Mouse (Mus musculus) right cerebral cortex, postnatal 14 days (tissue): ENCODE measurements at regions not wholly inside any gene's neighbourhood (a gene's known extent, or its start where the extent isn't known, plus 50 kb on each side); places are given as distances from the start of the nearest gene placed in this dataset.

Experiments used
- DNase-seq: peaks from one replicate; pipeline ENCODE4 v3.0.0; 2022

- no peak for DNase-seq
These were observed 282.0 kb downstream of the Gm49356 start for GRCm38 (mm10) chr15:59171120-59171519.

GRCm38 (mm10) chr15:59173452-59174245 lies 284.6 kb downstream of the Gm49356 start:
- no peak for DNase-seq

- no peak for DNase-seq
These were observed 285.2 kb downstream of the Gm49356 start for GRCm38 (mm10) chr15:59174246-59174751.

GRCm38 (mm10) chr15:59174893-59175531 lies 285.9 kb downstream of the Gm49356 start:
- DNase-seq, result no peak

- no peak for DNase-seq
These were observed 291.0 kb downstream of the Gm49356 start for GRCm38 (mm10) chr15:59180076-59180475.

GRCm38 (mm10) chr15:59184461-59184860 lies 295.4 kb downstream of the Gm49356 start:
- DNase-seq, result no peak

- no peak for DNase-seq
These were observed 298.5 kb downstream of the Gm49356 start for GRCm38 (mm10) chr15:59187566-59187965.

GRCm38 (mm10) chr15:59188371-59188770 lies 299.3 kb downstream of the Gm49356 start:
- no peak for DNase-seq

- no peak for DNase-seq
These were observed 301.4 kb downstream of the Gm49356 start for GRCm38 (mm10) chr15:59190511-59190910.

- DNase-seq, result peak; percentile 21
These were observed 305.3 kb downstream of the Gm49356 start for GRCm38 (mm10) chr15:59194421-59194820.

- DNase-seq, result no peak
These were observed 307.3 kb downstream of the Gm49356 start for GRCm38 (mm10) chr15:59196351-59196750.

GRCm38 (mm10) chr15:59197455-59198391 lies 308.6 kb downstream of the Gm49356 start:
- no peak for DNase-seq

- DNase-seq, result no peak
These were observed 312.3 kb downstream of the Gm49356 start for GRCm38 (mm10) chr15:59201386-59201785.

GRCm38 (mm10) chr15:59201894-59202670 lies 313.0 kb downstream of the Gm49356 start:
- no peak for DNase-seq

- no peak for DNase-seq
These were observed 314.2 kb downstream of the Gm49356 start for GRCm38 (mm10) chr15:59203097-59203849.

GRCm38 (mm10) chr15:59203850-59204625 lies 314.9 kb downstream of the Gm49356 start:
- DNase-seq, result peak; percentile 50

GRCm38 (mm10) chr15:59205091-59205490 lies 316.0 kb downstream of the Gm49356 start:
- DNase-seq, result no peak

GRCm38 (mm10) chr15:59205544-59205943 lies 316.4 kb downstream of the Gm49356 start:
- DNase-seq, result no peak

- no peak for DNase-seq
These were observed 317.5 kb downstream of the Gm49356 start for GRCm38 (mm10) chr15:59206636-59207035.

GRCm38 (mm10) chr15:59207976-59208375 lies 318.9 kb downstream of the Gm49356 start:
- DNase-seq, result no peak

GRCm38 (mm10) chr15:59212362-59212761 lies 323.3 kb downstream of the Gm49356 start:
- no peak for DNase-seq
